Mouse (Mus musculus) myocyte (in vitro differentiated cells): ENCODE results near the gene Tor4a.

Source experiments
- MAX ChIP-seq: IDR thresholded peaks from one replicate; pipeline ENCODE4 v1.6.1; 2011; ENCODE audit warnings: low read depth, mild to moderate bottlenecking, control low read depth
- POLR2A ChIP-seq: IDR thresholded peaks from one replicate; pipeline ENCODE4 v1.6.1; 2011; ENCODE audit warnings: low read depth, mild to moderate bottlenecking, control low read depth, moderate library complexity; ENCODE audit not compliant: insufficient read length
- TCF12 ChIP-seq: IDR thresholded peaks from one replicate; pipeline ENCODE4 v1.6.1; 2011; ENCODE audit warnings: mild to moderate bottlenecking, control low read depth; ENCODE audit not compliant: poor library complexity, insufficient read depth, severe bottlenecking
- TCF3 ChIP-seq: IDR thresholded peaks from one replicate; pipeline ENCODE4 v1.6.1; 2011; ENCODE audit warnings: low read depth, control low read depth; ENCODE audit not compliant: insufficient read length
- USF1 ChIP-seq: IDR thresholded peaks from one replicate; pipeline ENCODE4 v1.6.1; 2011; ENCODE audit warnings: low read depth, mild to moderate bottlenecking, control low read depth, moderate library complexity

DNA sequence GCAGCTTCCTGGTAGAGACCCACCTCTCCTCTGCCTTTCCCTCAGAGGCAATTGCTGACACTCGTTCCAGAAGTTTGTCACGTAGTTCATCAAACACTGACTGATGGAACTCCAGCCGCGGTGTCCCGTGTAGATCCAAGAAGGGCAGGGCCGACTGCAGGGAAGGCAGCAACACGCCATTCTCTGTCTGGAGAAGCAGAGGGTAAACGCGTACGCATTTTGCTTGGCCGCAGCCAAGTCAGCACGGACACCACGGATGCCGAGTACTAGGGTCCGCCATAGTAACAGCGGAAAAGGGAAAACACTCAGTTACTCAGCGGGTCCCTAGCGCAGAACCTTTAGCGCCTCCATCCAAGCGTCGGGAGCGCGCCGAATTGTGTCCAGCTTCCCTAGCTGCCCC, 14.0 kb upstream of the Tor4a start:
- no peak for TF ChIP-seq TCF12
- no peak for TF ChIP-seq POLR2A
- no peak for TF ChIP-seq USF1
- no peak for TF ChIP-seq TCF3
- TF ChIP-seq MAX: no peak
